Mouse (Mus musculus) MEL (cell line): ENCODE measurements around the gene Mmp24.

ENCODE experiments used
- CTCF ChIP-seq, 3 experiments: IDR thresholded peaks in 2 of 3; conservative IDR thresholded peaks in 1 of 3; 2 replicates each; pipeline ENCODE4 v1.5.1; 2011 to 2012; ENCODE audit warnings: low read length in 3 of 3, low read depth in 2 of 3, mild to moderate bottlenecking in 2 of 3, improper control_type of control experiment in 1 of 3, inconsistent platforms in 1 of 3, mixed read lengths in 1 of 3, moderate library complexity in 1 of 3; ENCODE audit not compliant: control insufficient read depth in 1 of 3, insufficient read depth in 1 of 3, poor library complexity in 1 of 3, severe bottlenecking in 1 of 3
- ELF1 ChIP-seq: IDR thresholded peaks from 2 replicates; pipeline ENCODE4 v1.6.1; 2014; ENCODE audit warnings: low read depth, mild to moderate bottlenecking, inconsistent platforms, low read length, improper control_type of control experiment, moderate library complexity
- EP300 ChIP-seq, 2 experiments: IDR thresholded peaks; 2 replicates each; pipeline ENCODE4 v1.6.1; 2011; ENCODE audit warnings: improper control_type of control experiment in 2 of 2, low read length in 2 of 2, low read depth in 1 of 2, mild to moderate bottlenecking in 1 of 2
- GABPA ChIP-seq: IDR thresholded peaks from 2 replicates; pipeline ENCODE4 v1.6.1; 2012; ENCODE audit warnings: low read depth, mild to moderate bottlenecking, inconsistent platforms, low read length, improper control_type of control experiment, moderate library complexity
- MAFK ChIP-seq: IDR thresholded peaks from 2 replicates; pipeline ENCODE4 v1.6.1; 2011; ENCODE audit warnings: low read depth, mild to moderate bottlenecking, low read length, improper control_type of control experiment, borderline replicate concordance
- MAX ChIP-seq: IDR thresholded peaks from 2 replicates; pipeline ENCODE4 v1.6.1; 2011; ENCODE audit warnings: low read length, improper control_type of control experiment
- MYC ChIP-seq: IDR thresholded peaks from 2 replicates; pipeline ENCODE4 v1.6.1; 2011; ENCODE audit warnings: low read depth, mild to moderate bottlenecking, low read length, improper control_type of control experiment, moderate library complexity
- POLR2A ChIP-seq, 2 experiments: IDR thresholded peaks; 2 replicates each; pipeline ENCODE4 v1.6.1; 2011 to 2012; ENCODE audit warnings: low read length in 2 of 2, mild to moderate bottlenecking in 2 of 2, control low read depth in 1 of 2, improper control_type of control experiment in 1 of 2, low read depth in 1 of 2, moderate library complexity in 1 of 2; ENCODE audit not compliant: control insufficient read depth in 1 of 2, insufficient read depth in 1 of 2, poor library complexity in 1 of 2
- SIN3A ChIP-seq: IDR thresholded peaks from 2 replicates; pipeline ENCODE4 v1.6.1; 2012; ENCODE audit warnings: low read length, improper control_type of control experiment, inconsistent platforms
- TAL1 ChIP-seq: IDR thresholded peaks from 2 replicates; pipeline ENCODE4 v1.6.1; 2012; ENCODE audit warnings: mild to moderate bottlenecking, inconsistent platforms, low read length, moderate library complexity, mixed read lengths

DNA sequence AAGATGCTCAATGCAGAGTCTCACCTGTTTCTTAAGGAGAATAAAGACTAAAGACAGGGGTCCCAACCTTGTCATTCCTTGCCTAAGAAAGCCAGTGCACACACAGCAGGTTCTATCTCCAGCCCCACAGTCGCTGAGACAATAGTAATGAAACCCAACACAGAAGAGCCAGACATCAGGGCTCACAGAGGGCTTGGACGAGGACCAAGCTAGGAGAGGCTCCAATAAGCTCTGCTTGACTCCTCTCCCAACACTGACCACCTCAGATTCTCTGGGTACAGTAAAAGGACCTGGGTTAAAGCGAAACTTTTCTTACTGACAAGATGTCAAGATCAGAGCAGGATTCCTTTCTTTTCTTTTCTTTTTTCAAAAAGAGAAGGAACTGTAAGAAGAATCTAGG is 23.5 kb downstream of the Mmp24 start:
- no peak for TF ChIP-seq POLR2A (IDR thresholded peaks at IDR 0.05; ENCODE audit: control insufficient read depth in 1 of 2, insufficient read depth in 1 of 2, low read depth in 1 of 2, low read length in 2 of 2, poor library complexity in 1 of 2)
- no peak for TF ChIP-seq SIN3A
- no peak for TF ChIP-seq CTCF (IDR thresholded peaks at IDR 0.05 in 2 of 3, conservative IDR thresholded peaks at IDR 0.05 in 1 of 3; ENCODE audit: control insufficient read depth in 1 of 3, insufficient read depth in 1 of 3, low read depth in 2 of 3, low read length in 3 of 3, poor library complexity in 1 of 3, severe bottlenecking in 1 of 3)
- TF ChIP-seq ELF1 = no peak
- no peak for TF ChIP-seq EP300 (IDR thresholded peaks at IDR 0.05; ENCODE audit: low read depth in 1 of 2, low read length in 2 of 2)
- TF ChIP-seq MAX = no peak
- no peak for TF ChIP-seq TAL1
- no peak for TF ChIP-seq GABPA
- no peak for TF ChIP-seq MYC
- no peak for TF ChIP-seq MAFK
